Comparison of ENCODE assay signal across 9 mouse cellular contexts in genomic region chr5:137553411-137553837, GRCm38 (mm10). TPM values are rescaled to one million over a fixed set of nuclear protein-coding genes. Genes with fewer than 3 reads are reported as not detected.
DNase-seq lines count a peak whose midpoint lies in the region; ATAC-seq and TF ChIP-seq lines count a peak whose summit lies in the region.
"Had no signal": no experiment of that assay in that cellular context is flagged by ENCODE, and none has a peak within 500 bp of the region (broad histone marks: within the 10 kb centered on the region; RNA-seq: fewer than 3 reads in every experiment).

Actl6b (plus strand) TSS chr5:137553517.

- peak within 1 kb of the TSS; percentile 19 for H3K4me2 ChIP-seq in embryonic facial prominence, embryonic 11.5 days (ENCODE audit: low read depth, low read length)
- H3K4me2 ChIP-seq in heart, embryonic 12.5 days: peak within 1 kb of the TSS; percentile 51
- peak within 1 kb of the TSS; percentile 19; the same call in 1 of the 2 replicates for H3K4me2 ChIP-seq in kidney, postnatal 0 days (ENCODE audit: low read length)
- H3K4me2 ChIP-seq in liver, embryonic 11.5 days: peak within 1 kb of the TSS; percentile 37
- H3K4me2 ChIP-seq in stomach, postnatal 0 days (replicated peaks; ENCODE audit: low read depth): peak within 1 kb of the TSS; percentile 8; the same call in 1 of the 2 replicates

- no peaks in the 10 kb centered on the region for H3K4me1 ChIP-seq in embryonic facial prominence, embryonic 11.5 days (ENCODE audit: control insufficient read depth, insufficient read depth, low read length)
- H3K4me1 ChIP-seq in heart, embryonic 12.5 days (replicated peaks): peaks cover 4% of the 10 kb centered on the region; the same call in 1 of the 2 replicates
- H3K4me1 ChIP-seq in kidney, postnatal 0 days (replicated peaks; ENCODE audit: insufficient read depth, low read length): no peaks in the 10 kb centered on the region
- peaks cover 2% of the 10 kb centered on the region; the same call in 1 of the 2 replicates for H3K4me1 ChIP-seq in liver, embryonic 11.5 days (replicated peaks; ENCODE audit: control insufficient read depth, insufficient read depth, low read length)
- no peaks in the 10 kb centered on the region for H3K4me1 ChIP-seq in stomach, postnatal 0 days (replicated peaks; ENCODE audit: control insufficient read depth, insufficient read depth)

- no peaks in the 10 kb centered on the region for H3K36me3 ChIP-seq in embryonic facial prominence, embryonic 11.5 days (replicated peaks; ENCODE audit: control insufficient read depth, insufficient read depth, low read depth, low read length)
- H3K36me3 ChIP-seq in heart, embryonic 12.5 days: no peaks in the 10 kb centered on the region
- H3K36me3 ChIP-seq in kidney, postnatal 0 days (ENCODE audit: insufficient read depth, low read length): no peaks in the 10 kb centered on the region
- H3K36me3 ChIP-seq in liver, embryonic 11.5 days (ENCODE audit: control insufficient read depth, insufficient read depth, low read length): no peaks in the 10 kb centered on the region
- H3K36me3 ChIP-seq in stomach, postnatal 0 days (ENCODE audit: control insufficient read depth, insufficient read depth, low read length): no peaks in the 10 kb centered on the region

- DNase-seq in urinary bladder, postnatal 14 days (ENCODE audit: low spot score): peak; percentile 67
- DNase-seq in urinary bladder, adult 18-20 months (ENCODE audit: low spot score in 2 of 2): no peak
- DNase-seq in embryonic facial prominence, embryonic 11.5 days (ENCODE audit: low spot score): peak; percentile 86
- peak; percentile 68 for DNase-seq in kidney, postnatal 0 days (ENCODE audit: low spot score)
- DNase-seq in liver, embryonic 11.5 days (ENCODE audit: low spot score): peak; percentile 85
- peak; percentile 73 for DNase-seq in stomach, postnatal 0 days (ENCODE audit: low spot score)

- peak; percentile 80 for ATAC-seq in embryonic facial prominence, embryonic 11.5 days (replicated peaks; ENCODE audit: insufficient number of reproducible peaks, low FRiP score, low TSS enrichment, low read depth)
- peak; percentile 57 for ATAC-seq in heart, embryonic 12.5 days (ENCODE audit: insufficient number of reproducible peaks, low FRiP score)
- peak; percentile 49; the same call in 1 of the 2 replicates for ATAC-seq in kidney, postnatal 0 days (replicated peaks; ENCODE audit: low FRiP score, low read depth)
- peak; percentile 69 for ATAC-seq in liver, embryonic 11.5 days (replicated peaks; ENCODE audit: low FRiP score)
- ATAC-seq in monocyte, adult 5-6 weeks (replicated peaks; ENCODE audit: insufficient number of reproducible peaks, low FRiP score, low TSS enrichment, poor library complexity, severe bottlenecking): 0 out of 2 replicates have a peak, but pooled peaks have one; percentile 43
- peak; percentile 80 for ATAC-seq in stomach, postnatal 0 days (ENCODE audit: low FRiP score, low TSS enrichment)
- ATAC-seq: Patski had no signal

- no peak within 1 kb of the TSS for H3K27ac ChIP-seq in embryonic facial prominence, embryonic 11.5 days (replicated peaks; ENCODE audit: low read depth, low read length)
- no peak within 1 kb of the TSS for H3K27ac ChIP-seq in heart, embryonic 12.5 days (ENCODE audit: poor library complexity, severe bottlenecking)
- no peak within 1 kb of the TSS for H3K27ac ChIP-seq in kidney, postnatal 0 days
- H3K27ac ChIP-seq in liver, embryonic 11.5 days (ENCODE audit: low read depth, low read length): no peak within 1 kb of the TSS
- no peak within 1 kb of the TSS for H3K27ac ChIP-seq in stomach, postnatal 0 days (replicated peaks)

- peak within 1 kb of the TSS; percentile 17 for H3K4me3 ChIP-seq in embryonic facial prominence, embryonic 11.5 days (ENCODE audit: low read depth, low read length)
- H3K4me3 ChIP-seq in heart, embryonic 12.5 days: peak within 1 kb of the TSS; percentile 8; the same call in 1 of the 2 replicates
- 0 out of 2 replicates have a peak within 1 kb of the TSS, but pooled peaks have one; percentile 6 for H3K4me3 ChIP-seq in kidney, postnatal 0 days (replicated peaks; ENCODE audit: low read depth, low read length)
- H3K4me3 ChIP-seq in liver, embryonic 11.5 days (ENCODE audit: low read depth, low read length): no peak within 1 kb of the TSS
- H3K4me3 ChIP-seq in stomach, postnatal 0 days (ENCODE audit: low read depth, low read length): no peak within 1 kb of the TSS

- no peak for TF ChIP-seq CTCF in kidney, postnatal 0 days (IDR thresholded peaks at IDR 0.05; ENCODE audit: low read depth)
- TF ChIP-seq CTCF in stomach, postnatal 0 days (IDR thresholded peaks at IDR 0.05; ENCODE audit: low read depth): no peak

- no peak for TF ChIP-seq EP300 in stomach, postnatal 0 days (optimal IDR thresholded peaks at IDR 0.05)

- 1% methylated on average over 32 of the region's 37 CpGs for WGBS in embryonic facial prominence, embryonic 11.5 days
- 1% methylated on average over 36 of the region's 37 CpGs for WGBS in heart, embryonic 12.5 days
- WGBS in kidney, postnatal 0 days: under 1% methylated on average over 37 of the region's 37 CpGs
- WGBS in liver, embryonic 11.5 days: 2% methylated on average over 37 of the region's 37 CpGs
- 1% methylated on average over 36 of the region's 37 CpGs for WGBS in stomach, postnatal 0 days

- H3K27me3 ChIP-seq in embryonic facial prominence, embryonic 11.5 days (ENCODE audit: control insufficient read depth, insufficient read depth, low read length): no peaks in the 10 kb centered on the region; the same call in 1 of the 2 replicates
- peaks cover 31% of the 10 kb centered on the region for H3K27me3 ChIP-seq in heart, embryonic 12.5 days (replicated peaks)
- H3K27me3 ChIP-seq in kidney, postnatal 0 days (ENCODE audit: insufficient read depth, low read length): no peaks in the 10 kb centered on the region
- H3K27me3 ChIP-seq in liver, embryonic 11.5 days (replicated peaks; ENCODE audit: control insufficient read depth, insufficient read depth, low read length): peaks cover 18% of the 10 kb centered on the region
- H3K27me3 ChIP-seq in stomach, postnatal 0 days (ENCODE audit: control insufficient read depth, insufficient read depth, low read length): no peaks in the 10 kb centered on the region

- H3K9me3 ChIP-seq in embryonic facial prominence, embryonic 11.5 days (replicated peaks; ENCODE audit: control insufficient read depth, low read length): no peaks in the 10 kb centered on the region
- no peaks in the 10 kb centered on the region; the same call in 1 of the 2 replicates for H3K9me3 ChIP-seq in heart, embryonic 12.5 days (replicated peaks)
- no peaks in the 10 kb centered on the region for H3K9me3 ChIP-seq in kidney, postnatal 0 days (replicated peaks; ENCODE audit: low read length)
- no peaks in the 10 kb centered on the region for H3K9me3 ChIP-seq in liver, embryonic 11.5 days (ENCODE audit: control insufficient read depth, low read length)
- H3K9me3 ChIP-seq in stomach, postnatal 0 days (ENCODE audit: control insufficient read depth, low read length): no peaks in the 10 kb centered on the region

- H3K9ac ChIP-seq in embryonic facial prominence, embryonic 11.5 days (replicated peaks; ENCODE audit: low read length): no peak within 1 kb of the TSS
- H3K9ac ChIP-seq in heart, embryonic 12.5 days: no peak within 1 kb of the TSS
- H3K9ac ChIP-seq in kidney, postnatal 0 days (ENCODE audit: low read depth, low read length): no peak within 1 kb of the TSS
- H3K9ac ChIP-seq in liver, embryonic 11.5 days (ENCODE audit: low read depth, low read length): no peak within 1 kb of the TSS
- H3K9ac ChIP-seq in stomach, postnatal 0 days (ENCODE audit: low read length): no peak within 1 kb of the TSS

RNA-seq across cellular contexts. Expression of gene Actl6b, which starts in this region (rescaled TPM):
- 6.5 and 9.3 TPM in 2 replicates for polyA plus RNA-seq in embryonic facial prominence, embryonic 11.5 days (2014; fragmentation: Nextera tagmentation; extraction: Ambion mirVana)
- polyA plus RNA-seq in heart, embryonic 12.5 days (2016; fragmentation: Nextera tagmentation; extraction: Ambion mirVana): 0.40 TPM in 1 of 2 replicates, not detected in the other
- polyA plus RNA-seq in kidney, postnatal 0 days (2015; fragmentation: Nextera tagmentation; extraction: Ambion mirVana): not detected in 2 replicates
- polyA plus RNA-seq in liver, embryonic 11.5 days (2014; fragmentation: Nextera tagmentation; extraction: Ambion mirVana): 0.70 and 0.79 TPM in 2 replicates
- total RNA-seq in monocyte, adult 5-6 weeks (2017): not detected in 3 replicates
- polyA plus RNA-seq in stomach, postnatal 0 days (2015; fragmentation: Nextera tagmentation; extraction: Ambion mirVana): 2.3 and 2.7 TPM in 2 replicates
- polyA plus RNA-seq: Patski had no signal

Comparison
In these comparisons a context has a peak if more than half of its experiments do, and no peak if none do; other contexts are left out.
1. DNase-seq: peak in urinary bladder, postnatal 14 days (single experiment), embryonic facial prominence, embryonic 11.5 days (single experiment) and stomach, postnatal 0 days (single experiment); none in urinary bladder, adult 18-20 months (0 of 2).
2. Peak in ATAC-seq, H3K4me3 ChIP-seq and H3K4me2 ChIP-seq in heart, embryonic 12.5 days; RNA of the gene not detected or under 1 TPM.
3. Peak in DNase-seq, ATAC-seq, H3K4me3 ChIP-seq and H3K4me2 ChIP-seq in kidney, postnatal 0 days; RNA of the gene not detected or under 1 TPM.
4. Peak in DNase-seq, ATAC-seq and H3K4me2 ChIP-seq in liver, embryonic 11.5 days; RNA of the gene not detected or under 1 TPM.
5. Peak in ATAC-seq in monocyte, adult 5-6 weeks; RNA of the gene not detected or under 1 TPM.
6. Peak in every context shown above with its lines, with median percentiles within 50 percentile points of each other: ATAC-seq and H3K4me2 ChIP-seq.